In the genomic region with DNA sequence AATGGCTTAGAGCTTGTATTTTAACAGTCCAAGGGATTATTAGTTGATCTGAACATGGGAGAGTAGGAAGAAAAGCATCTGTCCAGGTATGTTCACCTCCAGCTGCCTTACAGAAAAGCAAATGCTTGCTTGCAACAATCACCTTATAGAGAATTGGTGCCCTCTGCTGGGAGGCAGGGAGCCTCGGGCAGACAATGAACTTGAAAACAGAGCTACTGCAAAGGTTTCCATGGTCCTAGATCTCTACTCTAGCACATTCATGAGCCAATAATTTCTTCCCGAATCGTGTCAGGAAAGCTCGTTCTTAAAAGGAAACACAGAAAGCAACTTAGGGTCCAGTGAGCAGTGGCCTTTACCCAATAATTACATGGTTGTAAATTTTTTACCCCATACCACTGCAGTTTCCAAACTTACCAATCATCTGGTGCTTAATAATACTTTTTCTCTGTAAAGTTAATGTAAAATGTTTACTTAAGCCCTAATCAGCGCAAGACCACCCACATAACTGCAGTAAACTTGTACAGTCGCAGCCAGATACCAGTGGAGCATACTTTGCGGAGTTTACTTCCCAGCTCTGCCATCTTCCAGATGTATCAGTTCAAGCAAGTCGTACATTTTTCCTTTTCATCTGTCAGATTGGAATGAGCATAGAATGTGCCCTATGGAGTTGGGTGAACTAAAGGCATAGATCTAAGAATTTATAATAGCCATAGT, we compare ENCODE assay signal across 13 mouse cellular contexts.
DNase-seq lines count a peak whose midpoint lies in the region; ATAC-seq and TF ChIP-seq lines count a peak whose summit lies in the region.
"Had no signal": no experiment of that assay in that cellular context is flagged by ENCODE, and none has a peak within 500 bp of the region (broad histone marks: within the 10 kb centered on the region; RNA-seq: fewer than 3 reads in every experiment).

No protein-coding gene starts in this region.

- TF ChIP-seq CTCF in left cerebral cortex, adult 2 months (IDR thresholded peaks at IDR 0.05): peak; percentile 45
- TF ChIP-seq CTCF in E14TG2a.4 (conservative IDR thresholded peaks at IDR 0.05; ENCODE audit: low read length): peak; percentile 12; the same call in 1 of the 2 replicates
- peak; percentile 36 for TF ChIP-seq CTCF in stomach, postnatal 0 days (IDR thresholded peaks at IDR 0.05; ENCODE audit: low read depth)

- no peaks in the 10 kb centered on the region for H3K36me3 ChIP-seq in E14TG2a.4 (ENCODE audit: insufficient read depth, low read length)
- no peaks in the 10 kb centered on the region for H3K36me3 ChIP-seq in stomach, postnatal 0 days (ENCODE audit: control insufficient read depth, insufficient read depth, low read length)
- no peaks in the 10 kb centered on the region for H3K36me3 ChIP-seq in hindbrain, embryonic 16.5 days (ENCODE audit: control insufficient read depth, insufficient read depth, low read length)
- H3K36me3 ChIP-seq: limb, embryonic 15.5 days had no signal

- H3K4me3 ChIP-seq in left cerebral cortex, adult 2 months: no peak overlapping the region
- H3K4me3 ChIP-seq in E14TG2a.4 (replicated peaks; ENCODE audit: low read length): no peak overlapping the region
- H3K4me3 ChIP-seq in stomach, postnatal 0 days (ENCODE audit: low read depth, low read length): no peak overlapping the region
- no peak overlapping the region for H3K4me3 ChIP-seq in hindbrain, embryonic 16.5 days (ENCODE audit: low read length)
- H3K4me3 ChIP-seq: limb, embryonic 15.5 days; megakaryocyte, embryonic 14.5 days had no signal

- no peaks in the 10 kb centered on the region for H3K27me3 ChIP-seq in E14TG2a.4 (ENCODE audit: insufficient read depth, low read length)
- H3K27me3 ChIP-seq in stomach, postnatal 0 days (ENCODE audit: control insufficient read depth, insufficient read depth, low read length): no peaks in the 10 kb centered on the region
- H3K27me3 ChIP-seq in hindbrain, embryonic 16.5 days (replicated peaks; ENCODE audit: control insufficient read depth, insufficient read depth, low read length): no peaks in the 10 kb centered on the region
- H3K27me3 ChIP-seq: limb, embryonic 15.5 days; megakaryocyte, embryonic 14.5 days had no signal

- H3K27ac ChIP-seq in left cerebral cortex, adult 2 months: no peak overlapping the region
- H3K27ac ChIP-seq in stomach, postnatal 0 days (replicated peaks): no peak overlapping the region
- H3K27ac ChIP-seq in hindbrain, embryonic 16.5 days (ENCODE audit: low read depth, low read length): no peak overlapping the region
- H3K27ac ChIP-seq: hindbrain, embryonic 14.5 days; limb, embryonic 15.5 days had no signal

- 45% methylated on average over 8 of the region's 8 CpGs for WGBS in stomach, postnatal 0 days
- WGBS in hindbrain, embryonic 16.5 days: 82% methylated on average over 8 of the region's 8 CpGs

- intact Hi-C loops in left cerebral cortex, adult 2 months (cut with DNase I): no loop called here
- intact Hi-C loops in left cerebral cortex, postnatal 14 days (cut with DNase I): no loop called here

- H3K4me1 ChIP-seq in E14TG2a.4 (replicated peaks; ENCODE audit: low read depth, low read length): no peaks in the 10 kb centered on the region
- H3K4me1 ChIP-seq in stomach, postnatal 0 days (replicated peaks; ENCODE audit: control insufficient read depth, insufficient read depth): no peaks in the 10 kb centered on the region
- H3K4me1 ChIP-seq in hindbrain, embryonic 16.5 days (ENCODE audit: control insufficient read depth, insufficient read depth, low read depth, low read length): no peaks in the 10 kb centered on the region
- H3K4me1 ChIP-seq: limb, embryonic 15.5 days; megakaryocyte, embryonic 14.5 days had no signal

- DNase-seq in embryo, embryonic 11 days: peak; percentile 22
- no peak for DNase-seq in embryo, embryonic 10.5 days (ENCODE audit: low spot score)
- DNase-seq in left cerebral cortex, adult 2 months (ENCODE audit: extremely low spot score in 1 of 2, low spot score in 2 of 2): no peak
- no peak for DNase-seq in left cerebral cortex, postnatal 14 days (ENCODE audit: low spot score in 2 of 2)
- no peak for DNase-seq in stomach, postnatal 0 days (ENCODE audit: low spot score)
- no peak for DNase-seq in urinary bladder, postnatal 4 days (ENCODE audit: low spot score in 2 of 2)
- DNase-seq: cerebellum, postnatal 25 days had no signal

- H3K9me3 ChIP-seq in E14TG2a.4 (ENCODE audit: low read length): no peaks in the 10 kb centered on the region
- no peaks in the 10 kb centered on the region for H3K9me3 ChIP-seq in stomach, postnatal 0 days (ENCODE audit: control insufficient read depth, low read length)
- no peaks in the 10 kb centered on the region for H3K9me3 ChIP-seq in hindbrain, embryonic 16.5 days (ENCODE audit: control insufficient read depth, low read length)
- H3K9me3 ChIP-seq: limb, embryonic 15.5 days; megakaryocyte, embryonic 14.5 days had no signal

- no peak for TF ChIP-seq EP300 in stomach, postnatal 0 days (optimal IDR thresholded peaks at IDR 0.05)

- no peak overlapping the region for H3K4me2 ChIP-seq in stomach, postnatal 0 days (replicated peaks; ENCODE audit: low read depth)
- H3K4me2 ChIP-seq in hindbrain, embryonic 16.5 days (ENCODE audit: low read length): no peak overlapping the region
- H3K4me2 ChIP-seq: heart, embryonic 11.5 days; hindbrain, embryonic 14.5 days; limb, embryonic 15.5 days had no signal

- ATAC-seq in stomach, postnatal 0 days (ENCODE audit: low FRiP score, low TSS enrichment): no peak
- no peak for ATAC-seq in hindbrain, embryonic 16.5 days

- H3K9ac ChIP-seq in stomach, postnatal 0 days (ENCODE audit: low read length): no peak overlapping the region
- H3K9ac ChIP-seq in hindbrain, embryonic 16.5 days (ENCODE audit: low read depth, low read length): no peak overlapping the region
- H3K9ac ChIP-seq: hindbrain, embryonic 14.5 days; limb, embryonic 15.5 days had no signal
